Mouse (Mus musculus): ENCODE measurements around the gene Alg14. TPM values are rescaled to one million over a fixed set of nuclear protein-coding genes. Genes with fewer than 3 reads are reported as not detected.
A peak's percentile ranks its signal among the peaks of the same experiment; 100 is the strongest.

The Alg14 gene
- polyA plus RNA-seq (2012; ENCODE audit: insufficient read depth, insufficient read length, missing spikeins): 17.8 and 21.3 TPM in 2 replicates

- peak within 1 kb of the TSS; percentile 79 for H3K27ac ChIP-seq (ENCODE audit: insufficient read depth, low read depth, low read length)
- H3K4me1 ChIP-seq (ENCODE audit: control insufficient read depth, insufficient read depth, low read length): peaks cover 4% of the 10 kb centered on the region; the same call in 1 of the 2 replicates
- TF ChIP-seq POLR2A (IDR thresholded peaks at IDR 0.05; ENCODE audit: borderline replicate concordance, low read depth, low read length) (no peak), CTCF (IDR thresholded peaks at IDR 0.05; ENCODE audit: low read depth, low read length) (no peak)
- H3K4me3 ChIP-seq (ENCODE audit: insufficient read depth, low read length): peak within 1 kb of the TSS; percentile 71
Observed at GRCm38 (mm10) chr3:121291560-121292258, at the start of gene Alg14. Gene Alg14, plus strand, starts transcription at chr3:121291773.

DNA sequence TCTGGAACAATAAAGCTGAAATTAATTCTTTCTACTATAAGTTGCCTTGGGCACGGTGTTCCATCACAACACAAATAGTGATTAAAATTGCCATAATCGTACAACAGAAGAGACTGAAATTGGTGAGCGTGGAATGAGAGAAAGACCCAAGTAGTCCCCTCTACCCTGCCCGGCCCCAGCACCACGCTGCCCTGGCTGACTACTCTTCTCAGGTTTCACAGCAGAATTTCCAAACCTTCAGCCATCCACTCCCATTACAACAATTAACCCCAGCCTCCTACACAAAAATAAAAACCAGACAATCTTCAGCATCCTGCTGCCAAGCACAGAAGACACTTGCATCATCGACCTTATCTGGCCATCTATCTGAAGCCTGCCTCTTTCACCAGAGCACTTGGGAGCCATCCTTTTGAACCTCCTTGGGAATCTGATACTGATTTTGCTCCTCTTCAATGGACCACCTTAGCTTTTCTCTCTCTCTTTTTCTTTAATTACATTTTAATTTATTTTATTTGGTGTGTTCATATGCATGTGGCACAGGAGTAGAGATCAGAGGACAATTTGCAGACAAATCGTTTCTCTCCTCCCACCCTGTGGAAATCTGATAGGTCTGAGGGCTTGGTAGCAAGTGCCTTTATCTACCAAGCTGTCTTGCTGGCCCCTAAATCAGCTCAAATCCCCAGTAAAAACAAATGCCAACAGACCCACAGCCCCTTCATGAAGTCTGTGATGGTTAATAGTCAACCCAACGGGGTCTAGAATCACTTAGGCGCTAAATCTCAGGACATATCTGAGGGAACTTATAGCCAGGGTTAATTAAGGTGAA lies 49.2 kb upstream of the Alg14 start:
- TF ChIP-seq CTCF (IDR thresholded peaks at IDR 0.05; ENCODE audit: low read depth, low read length): no peak
- TF ChIP-seq POLR2A (IDR thresholded peaks at IDR 0.05; ENCODE audit: borderline replicate concordance, low read depth, low read length): no peak
- Histone ChIP-seq H3K4me3 (ENCODE audit: insufficient read depth, low read length) (no peak overlapping the region), H3K27ac (ENCODE audit: insufficient read depth, low read depth, low read length) (no peak overlapping the region), H3K4me1 (ENCODE audit: control insufficient read depth, insufficient read depth, low read length) (peaks cover 8% of the 10 kb centered on the region; the same call in 1 of the 2 replicates)

- Histone ChIP-seq H3K4me3 (ENCODE audit: insufficient read depth, low read length) (no peak overlapping the region), H3K27ac (ENCODE audit: insufficient read depth, low read depth, low read length) (no peak overlapping the region), H3K4me1 (ENCODE audit: control insufficient read depth, insufficient read depth, low read length) (peaks cover 8% of the 10 kb centered on the region; the same call in 1 of the 2 replicates)
- TF ChIP-seq POLR2A (IDR thresholded peaks at IDR 0.05; ENCODE audit: borderline replicate concordance, low read depth, low read length) (no peak), CTCF (IDR thresholded peaks at IDR 0.05; ENCODE audit: low read depth, low read length) (no peak)
Observed at GRCm38 (mm10) chr3:121242941-121243340, 48.6 kb upstream of the Alg14 start.

GRCm38 (mm10) chr3:121250048-121250447 lies 41.5 kb upstream of the Alg14 start:
- TF ChIP-seq CTCF (IDR thresholded peaks at IDR 0.05; ENCODE audit: low read depth, low read length) (no peak), POLR2A (IDR thresholded peaks at IDR 0.05; ENCODE audit: borderline replicate concordance, low read depth, low read length) (no peak)
- H3K27ac ChIP-seq (ENCODE audit: insufficient read depth, low read depth, low read length): no peak overlapping the region
- H3K4me1 ChIP-seq (ENCODE audit: control insufficient read depth, insufficient read depth, low read length): no peaks in the 10 kb centered on the region
- H3K4me3 ChIP-seq (ENCODE audit: insufficient read depth, low read length): no peak overlapping the region

DNA sequence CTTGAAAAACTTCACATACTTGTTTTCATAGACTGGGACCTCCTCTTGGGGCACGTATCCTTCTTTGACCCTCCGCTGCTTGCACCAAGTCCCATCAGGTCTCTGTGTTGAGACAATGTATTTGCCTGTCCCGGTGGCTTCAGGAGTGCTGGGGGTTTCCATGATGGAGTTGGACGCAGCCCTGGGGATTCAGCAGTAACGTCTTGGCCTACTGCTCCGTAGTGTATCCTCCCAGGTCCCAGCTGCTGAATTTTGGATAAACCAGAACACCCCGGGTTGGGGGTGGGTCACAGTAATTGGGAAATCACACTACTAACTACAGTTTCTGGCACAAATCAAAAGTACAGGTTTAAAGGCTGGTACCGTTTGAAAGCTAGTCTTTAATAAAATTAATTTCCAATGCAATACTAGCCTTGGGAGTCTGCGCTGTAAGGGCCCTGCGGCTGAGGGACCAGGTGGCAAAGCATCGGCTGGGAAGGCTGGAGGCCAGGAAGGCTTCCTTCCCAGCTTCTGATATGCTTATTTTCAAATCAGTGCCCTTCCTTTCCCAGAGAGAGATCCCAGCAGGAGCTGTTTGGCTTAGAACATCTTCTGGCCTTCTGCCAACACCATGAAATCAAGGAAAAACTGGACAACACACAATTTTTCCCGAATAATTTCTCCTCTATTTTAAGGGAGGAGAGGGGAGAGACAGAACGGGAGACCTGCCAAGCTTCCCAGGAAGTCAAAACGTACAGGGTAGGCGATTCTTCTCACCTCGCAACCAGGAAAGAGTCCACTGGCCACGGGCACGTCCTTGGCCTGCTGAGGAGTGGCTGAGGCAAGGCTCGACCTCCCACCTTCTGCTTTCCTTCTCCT lies 40.8 kb upstream of the Alg14 start:
- Histone ChIP-seq H3K4me1 (ENCODE audit: control insufficient read depth, insufficient read depth, low read length) (no peaks in the 10 kb centered on the region), H3K27ac (ENCODE audit: insufficient read depth, low read depth, low read length) (no peak overlapping the region), H3K4me3 (ENCODE audit: insufficient read depth, low read length) (no peak overlapping the region)
- TF ChIP-seq CTCF (IDR thresholded peaks at IDR 0.05; ENCODE audit: low read depth, low read length): no peak
- TF ChIP-seq POLR2A (IDR thresholded peaks at IDR 0.05; ENCODE audit: borderline replicate concordance, low read depth, low read length): no peak

GRCm38 (mm10) chr3:121255501-121255900 lies 36.1 kb upstream of the Alg14 start:
- Histone ChIP-seq H3K4me1 (ENCODE audit: control insufficient read depth, insufficient read depth, low read length) (no peaks in the 10 kb centered on the region), H3K4me3 (ENCODE audit: insufficient read depth, low read length) (no peak overlapping the region)
- TF ChIP-seq CTCF (IDR thresholded peaks at IDR 0.05; ENCODE audit: low read depth, low read length): no peak
- no peak for TF ChIP-seq POLR2A (IDR thresholded peaks at IDR 0.05; ENCODE audit: borderline replicate concordance, low read depth, low read length)

DNA sequence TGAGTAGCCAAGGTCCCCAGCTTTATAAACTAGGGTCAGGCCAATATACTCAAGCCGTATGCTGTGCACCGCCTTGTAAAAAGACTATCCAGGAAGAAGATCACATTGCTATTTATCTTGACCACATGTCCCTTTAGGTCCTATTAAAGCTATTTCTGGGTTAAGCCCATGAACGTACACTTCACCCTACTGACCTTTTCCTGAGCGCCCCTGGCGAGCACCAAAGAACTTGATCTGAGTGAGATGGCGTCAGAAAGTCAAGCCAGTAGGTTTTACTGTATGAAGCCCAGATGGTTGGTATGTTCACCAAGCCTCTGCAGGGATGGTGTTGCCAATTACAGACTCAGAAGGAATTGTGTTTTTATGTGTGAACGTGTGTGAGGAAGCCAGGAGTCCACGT lies 35.4 kb upstream of the Alg14 start:
- no peak overlapping the region for H3K4me3 ChIP-seq (ENCODE audit: insufficient read depth, low read length)
- no peak for TF ChIP-seq POLR2A (IDR thresholded peaks at IDR 0.05; ENCODE audit: borderline replicate concordance, low read depth, low read length)
- H3K27ac ChIP-seq (ENCODE audit: insufficient read depth, low read depth, low read length): no peak overlapping the region
- H3K4me1 ChIP-seq (ENCODE audit: control insufficient read depth, insufficient read depth, low read length): no peaks in the 10 kb centered on the region

More at GRCm38 (mm10) chr3:121255501-121255900, 36.1 kb upstream of the Alg14 start:
- no peak overlapping the region for H3K27ac ChIP-seq (ENCODE audit: insufficient read depth, low read depth, low read length)

DNA sequence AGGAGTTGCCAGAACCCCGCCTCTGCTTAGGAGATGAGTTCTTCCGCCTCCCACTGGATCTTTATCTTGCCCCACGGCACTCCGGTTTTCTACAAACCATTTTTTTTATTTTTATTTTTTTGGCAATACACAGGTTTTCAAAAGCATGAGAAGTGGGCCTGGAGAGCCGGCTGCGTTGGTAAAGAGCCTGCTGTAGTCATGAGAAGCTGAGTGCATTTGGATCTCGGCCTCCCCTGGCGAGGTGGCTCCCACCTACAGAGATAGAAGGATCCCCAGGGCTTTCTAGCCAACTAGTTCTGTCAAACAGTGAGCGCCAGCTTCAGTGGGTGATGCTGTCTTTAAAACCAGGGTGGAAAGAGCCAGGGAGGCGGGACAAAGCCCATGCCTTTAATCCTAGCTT lies 34.2 kb upstream of the Alg14 start:
- Histone ChIP-seq H3K4me1 (ENCODE audit: control insufficient read depth, insufficient read depth, low read length) (no peaks in the 10 kb centered on the region), H3K27ac (ENCODE audit: insufficient read depth, low read depth, low read length) (no peak overlapping the region)

More for the DNA sequence above, 34.2 kb upstream of the Alg14 start:
- H3K4me3 ChIP-seq (ENCODE audit: insufficient read depth, low read length): no peak overlapping the region
- no peak for TF ChIP-seq POLR2A (IDR thresholded peaks at IDR 0.05; ENCODE audit: borderline replicate concordance, low read depth, low read length)
- TF ChIP-seq CTCF (IDR thresholded peaks at IDR 0.05; ENCODE audit: low read depth, low read length): no peak
